Mouse (Mus musculus) left cerebral cortex, adult 2 months (tissue): ENCODE measurements at regions not wholly inside any gene's neighbourhood (a gene's known extent, or its start where the extent isn't known, plus 50 kb on each side); places are given as distances from the start of the nearest gene placed in this dataset.

Experiments
- DNase-seq, 2 experiments: peaks; one replicate each; pipeline ENCODE4 v3.0.0; 2021 to 2022; ENCODE audit warnings: low spot score in 2 of 2, mixed read lengths in 1 of 2; ENCODE audit errors: extremely low spot score in 1 of 2
- H3K27ac ChIP-seq: fragments of 200-600 bp; 2 replicates; pipeline ENCODE4 v1.8.1; 2022
- H3K4me3 ChIP-seq: fragments of 200-600 bp; 2 replicates; pipeline ENCODE4 v1.8.1; 2022
- CTCF ChIP-seq: fragments of 200-600 bp; IDR thresholded peaks from 2 replicates; pipeline ENCODE4 v1.8.1; 2022; ENCODE audit warnings: antibody characterized with exemption, mild to moderate bottlenecking, moderate library complexity
- intact Hi-C: fragments of 180-260 bp; cut with DNase I; formaldehyde crosslinking; loops from one replicate; pipeline ENCODE4 v1.15.1; 2025

- intact Hi-C loops, result no loop called here
- no peak for TF ChIP-seq CTCF
- H3K4me3 ChIP-seq, result no peak overlapping the region
- H3K27ac ChIP-seq, result no peak overlapping the region
- DNase-seq, result no peak
These were observed 220.9 kb downstream of the Arpp21 start for GRCm38 (mm10) chr9:112014796-112015195.

GRCm38 (mm10) chr9:111994401-111994800 is 241.3 kb downstream of the Arpp21 start:
- no peak for DNase-seq
- H3K4me3 ChIP-seq, result no peak overlapping the region
- no peak overlapping the region for H3K27ac ChIP-seq
- intact Hi-C loops, result no loop called here
- TF ChIP-seq CTCF, result no peak

GRCm38 (mm10) chr9:111993844-111994243 is 241.9 kb downstream of the Arpp21 start:
- H3K27ac ChIP-seq, result no peak overlapping the region
- TF ChIP-seq CTCF, result no peak
- intact Hi-C loops, result no loop called here
- no peak overlapping the region for H3K4me3 ChIP-seq
- DNase-seq, result no peak

GRCm38 (mm10) chr9:111990060-111990459 is 245.7 kb downstream of the Arpp21 start:
- intact Hi-C loops, result no loop called here
- TF ChIP-seq CTCF, result no peak
- H3K27ac ChIP-seq, result no peak overlapping the region

GRCm38 (mm10) chr9:111963405-111964037 is 272.2 kb downstream of the Arpp21 start:
- no peak for TF ChIP-seq CTCF
- DNase-seq, result no peak
- Histone ChIP-seq H3K4me3 (no peak overlapping the region), H3K27ac (no peak overlapping the region)
- intact Hi-C loops, result no loop called here

More at GRCm38 (mm10) chr9:111990060-111990459, 245.7 kb downstream of the Arpp21 start:
- DNase-seq, result no peak
- H3K4me3 ChIP-seq, result no peak overlapping the region

- peak; percentile 64 for TF ChIP-seq CTCF
- Histone ChIP-seq H3K27ac (no peak overlapping the region), H3K4me3 (no peak overlapping the region)
- intact Hi-C loops, result no loop called here
- no peak for DNase-seq
These were observed 267.7 kb upstream of the Stac start for GRCm38 (mm10) chr9:111957799-111958198.

- DNase-seq, result peak; percentile 37 to 47
- no peak overlapping the region for H3K4me3 ChIP-seq
- H3K27ac ChIP-seq, result no peak overlapping the region
- peak; percentile 73 for TF ChIP-seq CTCF
- intact Hi-C loops, result loop anchor here (5.0 kb wide), 2 partner anchors 108 to 1708 kb away; no protein-coding TSS in a partner anchor
These were observed 249.3 kb upstream of the Stac start for GRCm38 (mm10) chr9:111939271-111940067.

GRCm38 (mm10) chr9:111932455-111932854 is 242.3 kb upstream of the Stac start:
- intact Hi-C loops, result no loop called here
- TF ChIP-seq CTCF, result no peak
- no peak for DNase-seq
- H3K4me3 ChIP-seq, result no peak overlapping the region
- no peak overlapping the region for H3K27ac ChIP-seq

GRCm38 (mm10) chr9:111918275-111918940 is 228.3 kb upstream of the Stac start:
- peak; percentile 92 for TF ChIP-seq CTCF
- no peak overlapping the region for H3K27ac ChIP-seq
- H3K4me3 ChIP-seq, result no peak overlapping the region
- intact Hi-C loops, result loop anchor here (1.0 to 10.0 kb wide), 4 partner anchors 346 to 564 kb away; no protein-coding TSS in a partner anchor
- peak; percentile 78 to 83 for DNase-seq

GRCm38 (mm10) chr9:111916684-111917535 is 226.8 kb upstream of the Stac start:
- Histone ChIP-seq H3K27ac (no peak overlapping the region), H3K4me3 (no peak overlapping the region)
- DNase-seq, result peak; percentile 39 to 50
- peak; percentile 77 for TF ChIP-seq CTCF
- intact Hi-C loops, result loop anchor here (5.0 to 10.0 kb wide), 3 partner anchors 345 to 562 kb away; no protein-coding TSS in a partner anchor

GRCm38 (mm10) chr9:111908806-111909205 is 218.7 kb upstream of the Stac start:
- no peak for DNase-seq
- intact Hi-C loops, result no loop called here
- H3K4me3 ChIP-seq, result no peak overlapping the region
- TF ChIP-seq CTCF, result no peak
- H3K27ac ChIP-seq, result no peak overlapping the region
